ENCODE assay signal across 27 mouse cellular contexts in genomic region chr2:93613020-93613419, GRCm38 (mm10). TPM values are rescaled to one million over a fixed set of nuclear protein-coding genes. Genes with fewer than 3 reads are reported as not detected.
DNase-seq lines count a peak whose midpoint lies in the region; ATAC-seq and TF ChIP-seq lines count a peak whose summit lies in the region.
"Had no signal": no experiment of that assay in that cellular context is flagged by ENCODE, and none has a peak within 500 bp of the region (broad histone marks: within the 10 kb centered on the region; RNA-seq: fewer than 3 reads in every experiment).

No protein-coding gene starts in this region.

- no peak overlapping the region for H3K27ac ChIP-seq in liver, adult 2 months (replicated peaks; ENCODE audit: insufficient read depth, low read depth, low read length)
- no peak overlapping the region for H3K27ac ChIP-seq in liver, embryonic 12.5 days
- H3K27ac ChIP-seq in liver, postnatal 0 days (ENCODE audit: low read depth), result no peak overlapping the region
- no peak overlapping the region for H3K27ac ChIP-seq in liver, embryonic 11.5 days (ENCODE audit: low read depth, low read length)
- H3K27ac ChIP-seq in intestine, embryonic 16.5 days (ENCODE audit: low read length), result no peak overlapping the region
- H3K27ac ChIP-seq: forebrain, embryonic 13.5 days; forebrain, embryonic 15.5 days had no signal

- 34% methylated on average over 7 of the region's 7 CpGs for WGBS in liver, adult 2 months
- 57% methylated on average over 7 of the region's 7 CpGs for WGBS in liver, embryonic 12.5 days (ENCODE audit: insufficient replicate concordance)
- WGBS in liver, postnatal 0 days (ENCODE audit: insufficient replicate concordance), result 51% methylated on average over 7 of the region's 7 CpGs
- WGBS in liver, embryonic 11.5 days, result 66% methylated on average over 7 of the region's 7 CpGs
- WGBS in intestine, embryonic 16.5 days, result 65% methylated on average over 7 of the region's 7 CpGs

- TF ChIP-seq POLR2A in liver, adult 2 months (IDR thresholded peaks at IDR 0.05; ENCODE audit: extremely low read depth, insufficient read depth, low read length), result no peak

- no peak for TF ChIP-seq EP300 in liver, postnatal 0 days (IDR thresholded peaks at IDR 0.05; ENCODE audit: low read depth)

- H3K79me2 ChIP-seq in liver, adult 2 months (ENCODE audit: control insufficient read depth, insufficient read depth, low read length), result no peaks in the 10 kb centered on the region

- H3K9me3 ChIP-seq in liver, embryonic 12.5 days (replicated peaks), result no peaks in the 10 kb centered on the region
- no peaks in the 10 kb centered on the region for H3K9me3 ChIP-seq in liver, postnatal 0 days (ENCODE audit: low read length)
- no peaks in the 10 kb centered on the region for H3K9me3 ChIP-seq in liver, embryonic 11.5 days (ENCODE audit: control insufficient read depth, low read length)
- no peaks in the 10 kb centered on the region for H3K9me3 ChIP-seq in intestine, embryonic 16.5 days (ENCODE audit: control insufficient read depth, low read length)
- H3K9me3 ChIP-seq: embryonic facial prominence, embryonic 10.5 days; embryonic facial prominence, embryonic 12.5 days; forebrain, embryonic 13.5 days; forebrain, embryonic 15.5 days had no signal

- intact Hi-C loops in heart, postnatal 25 days (cut with DNase I), result no loop called here

- H3K36me3 ChIP-seq in liver, adult 2 months (ENCODE audit: control insufficient read depth, insufficient read depth, low read length), result no peaks in the 10 kb centered on the region
- H3K36me3 ChIP-seq in liver, embryonic 12.5 days, result no peaks in the 10 kb centered on the region
- H3K36me3 ChIP-seq in liver, postnatal 0 days (replicated peaks; ENCODE audit: insufficient read depth, low read length), result no peaks in the 10 kb centered on the region
- no peaks in the 10 kb centered on the region for H3K36me3 ChIP-seq in liver, embryonic 11.5 days (ENCODE audit: control insufficient read depth, insufficient read depth, low read length)
- no peaks in the 10 kb centered on the region for H3K36me3 ChIP-seq in intestine, embryonic 16.5 days (ENCODE audit: control insufficient read depth, insufficient read depth, low read length)
- H3K36me3 ChIP-seq: embryonic facial prominence, embryonic 10.5 days; embryonic facial prominence, embryonic 12.5 days; forebrain, embryonic 15.5 days had no signal

- no peak overlapping the region for H3K9ac ChIP-seq in liver, adult 2 months (ENCODE audit: low read depth, low read length)
- H3K9ac ChIP-seq in liver, embryonic 12.5 days, result no peak overlapping the region
- no peak overlapping the region for H3K9ac ChIP-seq in liver, postnatal 0 days (replicated peaks)
- H3K9ac ChIP-seq in liver, embryonic 11.5 days (ENCODE audit: low read depth, low read length), result no peak overlapping the region
- no peak overlapping the region for H3K9ac ChIP-seq in intestine, embryonic 16.5 days (ENCODE audit: low read depth, low read length)
- H3K9ac ChIP-seq: embryonic facial prominence, embryonic 12.5 days; forebrain, embryonic 13.5 days; forebrain, embryonic 15.5 days had no signal

- peak; percentile 78 for DNase-seq in liver, adult 2 months (ENCODE audit: extremely low read depth, low read depth, low spot score)
- DNase-seq in liver, postnatal 0 days, result no peak
- no peak for DNase-seq in liver, embryonic 11.5 days (ENCODE audit: low spot score)
- DNase-seq in yolk sac, embryonic 10.5 days (ENCODE audit: low spot score), result peak; percentile 81
- no peak for DNase-seq in heart, postnatal 25 days (ENCODE audit: low spot score)
- DNase-seq in right cerebral cortex, postnatal 14 days, result no peak
- DNase-seq: adrenal gland, adult 8-10 months; adrenal gland, postnatal 14 days; adrenal gland, postnatal 36 days; B cell, adult 2 months; cerebellum, adult 11-12 months; cerebellum, adult 2 months; cerebellum, adult 9-10 months; cerebellum, postnatal 10 days; cerebellum, postnatal 25 days had no signal

- H3K27me3 ChIP-seq in liver, adult 2 months (ENCODE audit: control insufficient read depth, insufficient read depth, low read length), result no peaks in the 10 kb centered on the region
- H3K27me3 ChIP-seq in liver, embryonic 12.5 days (replicated peaks), result no peaks in the 10 kb centered on the region; the same call in 1 of the 2 replicates
- H3K27me3 ChIP-seq in liver, postnatal 0 days (ENCODE audit: insufficient read depth, low read length), result no peaks in the 10 kb centered on the region
- no peaks in the 10 kb centered on the region for H3K27me3 ChIP-seq in liver, embryonic 11.5 days (replicated peaks; ENCODE audit: control insufficient read depth, insufficient read depth, low read length)
- no peaks in the 10 kb centered on the region for H3K27me3 ChIP-seq in intestine, embryonic 16.5 days (replicated peaks; ENCODE audit: control insufficient read depth, insufficient read depth, low read length)
- H3K27me3 ChIP-seq: embryonic facial prominence, embryonic 12.5 days; forebrain, embryonic 13.5 days; forebrain, embryonic 15.5 days had no signal

- H3K4me1 ChIP-seq in liver, adult 2 months (ENCODE audit: control insufficient read depth, insufficient read depth, low read length), result no peaks in the 10 kb centered on the region
- H3K4me1 ChIP-seq in liver, embryonic 12.5 days, result no peaks in the 10 kb centered on the region
- H3K4me1 ChIP-seq in liver, postnatal 0 days (ENCODE audit: insufficient read depth), result no peaks in the 10 kb centered on the region
- no peaks in the 10 kb centered on the region for H3K4me1 ChIP-seq in liver, embryonic 11.5 days (replicated peaks; ENCODE audit: control insufficient read depth, insufficient read depth, low read length)
- no peaks in the 10 kb centered on the region for H3K4me1 ChIP-seq in intestine, embryonic 16.5 days (ENCODE audit: control insufficient read depth, insufficient read depth, low read length)
- H3K4me1 ChIP-seq: forebrain, embryonic 15.5 days had no signal

- H3K4me2 ChIP-seq in liver, embryonic 12.5 days, result no peak overlapping the region
- H3K4me2 ChIP-seq in liver, postnatal 0 days (ENCODE audit: low read depth, low read length), result no peak overlapping the region
- no peak overlapping the region for H3K4me2 ChIP-seq in liver, embryonic 11.5 days
- no peak overlapping the region for H3K4me2 ChIP-seq in intestine, embryonic 16.5 days (ENCODE audit: low read depth, low read length)
- H3K4me2 ChIP-seq: embryonic facial prominence, embryonic 12.5 days; forebrain, embryonic 13.5 days; forebrain, embryonic 15.5 days had no signal

- ATAC-seq in liver, embryonic 12.5 days, result no peak
- ATAC-seq in liver, postnatal 0 days, result peak; percentile 56; the same call in 1 of the 2 replicates
- no peak for ATAC-seq in liver, embryonic 11.5 days (replicated peaks; ENCODE audit: low FRiP score)
- peak; percentile 88 for ATAC-seq in intestine, embryonic 16.5 days
- ATAC-seq: CD4-positive, CD25-positive, alpha-beta regulatory T cell, adult 4 months; forebrain, embryonic 13.5 days; forebrain, embryonic 15.5 days had no signal

- no peak for TF ChIP-seq CTCF in liver, adult 2 months (IDR thresholded peaks at IDR 0.05; ENCODE audit: low read depth, low read length)
- TF ChIP-seq CTCF in liver, postnatal 0 days (IDR thresholded peaks at IDR 0.05; ENCODE audit: low read depth), result no peak

- H3K4me3 ChIP-seq in liver, adult 2 months (ENCODE audit: insufficient read depth, low read depth, low read length), result no peak overlapping the region
- no peak overlapping the region for H3K4me3 ChIP-seq in liver, embryonic 12.5 days
- H3K4me3 ChIP-seq in liver, postnatal 0 days (ENCODE audit: low read depth, low read length), result no peak overlapping the region
- H3K4me3 ChIP-seq in liver, embryonic 11.5 days (ENCODE audit: low read depth, low read length), result no peak overlapping the region
- no peak overlapping the region for H3K4me3 ChIP-seq in intestine, embryonic 16.5 days (ENCODE audit: low read length)
- H3K4me3 ChIP-seq: embryonic facial prominence, embryonic 10.5 days; embryonic facial prominence, embryonic 12.5 days; forebrain, embryonic 13.5 days; forebrain, embryonic 15.5 days had no signal

RNA-seq across cellular contexts. Expression of gene Alx4, which starts 29.2 kb away (rescaled TPM):
- total RNA-seq in liver, adult 2 months (2014; rRNA removed), result not detected in 2 replicates
- not detected in 2 replicates for polyA plus RNA-seq in liver, adult 2 months (2012; rRNA removed)
- polyA plus RNA-seq in liver, embryonic 12.5 days (2016; fragmentation: Nextera tagmentation; extraction: Ambion mirVana), result 0.08 TPM in 2 replicates
- 0.04 TPM in 1 of 2 replicates, not detected in the other for polyA plus RNA-seq in liver, postnatal 0 days (2015; fragmentation: Nextera tagmentation; extraction: Ambion mirVana)
- polyA plus RNA-seq in liver, embryonic 11.5 days (2014; fragmentation: Nextera tagmentation; extraction: Ambion mirVana), result 0.97 and 1.7 TPM in 2 replicates
- 0.04 and 0.10 TPM in 2 replicates for polyA plus RNA-seq in intestine, embryonic 16.5 days (2015; fragmentation: Nextera tagmentation; extraction: Ambion mirVana)
- total RNA-seq in heart, postnatal 25 days (2021), result under 1 TPM; 0.20 to 0.23 TPM
- total RNA-seq: MEL had no signal
- polyA plus RNA-seq: CD4-positive, CD25-positive, alpha-beta regulatory T cell, adult 4 months had no signal

RNA-seq across cellular contexts. Expression of gene Gm10803, which starts 52.7 kb away (rescaled TPM):
- not detected in 2 replicates for total RNA-seq in liver, adult 2 months (2014; rRNA removed)
- not detected in 2 replicates for polyA plus RNA-seq in liver, adult 2 months (2012; rRNA removed)
- not detected in 2 replicates for polyA plus RNA-seq in liver, embryonic 12.5 days (2016; fragmentation: Nextera tagmentation; extraction: Ambion mirVana)
- not detected in 2 replicates for polyA plus RNA-seq in liver, postnatal 0 days (2015; fragmentation: Nextera tagmentation; extraction: Ambion mirVana)
- not detected in 2 replicates for polyA plus RNA-seq in liver, embryonic 11.5 days (2014; fragmentation: Nextera tagmentation; extraction: Ambion mirVana)
- polyA plus RNA-seq in intestine, embryonic 16.5 days (2015; fragmentation: Nextera tagmentation; extraction: Ambion mirVana), result not detected in 2 replicates
- not detected for total RNA-seq in heart, postnatal 25 days (2021)
- total RNA-seq: adrenal gland, adult 8-10 months; adrenal gland, postnatal 14 days; adrenal gland, postnatal 36 days; ES-E14; MEL had no signal
- polyA plus RNA-seq: CD4-positive, CD25-positive, alpha-beta regulatory T cell, adult 4 months; cerebellum, adult 2 months; cortical plate, adult 2 months; embryonic facial prominence, embryonic 10.5 days; embryonic facial prominence, embryonic 12.5 days; embryonic facial prominence, embryonic 14.5 days; forebrain, embryonic 11.5 days; forebrain, embryonic 13.5 days; forebrain, embryonic 15.5 days had no signal

Comparison
In these comparisons a context has a peak if more than half of its experiments do, and no peak if none do; other contexts are left out.
1. DNase-seq: peak in liver, adult 2 months (single experiment) and yolk sac, embryonic 10.5 days (single experiment); none in liver, postnatal 0 days (single experiment), liver, embryonic 11.5 days (single experiment), heart, postnatal 25 days (single experiment) and right cerebral cortex, postnatal 14 days (single experiment).
2. ATAC-seq: peak in liver, postnatal 0 days (single experiment) and intestine, embryonic 16.5 days (single experiment); none in liver, embryonic 12.5 days (single experiment) and liver, embryonic 11.5 days (single experiment).